Mouse (Mus musculus): Measurements from ENCODE around the gene Zbtb2.
"Not testable (repeated sequence)": the region's sequence is repeated elsewhere in the genome, so short reads cannot be mapped to it uniquely, and the experiment has no call there.

Zbtb2 gene

GRCm38 (mm10) chr10:4387701-4388383, at the start of gene Zbtb2:
Gene Zbtb2 (minus strand): TSS chr10:4388108.
- DNase-seq (ENCODE audit: low spot score) = peak; percentile 37

GRCm38 (mm10) chr10:4435416-4435815, 47.5 kb upstream of the Zbtb2 start:
- no peak for DNase-seq (ENCODE audit: low spot score)

GRCm38 (mm10) chr10:4433871-4434270, 46.0 kb upstream of the Zbtb2 start:
- not testable (repeated sequence) for DNase-seq (ENCODE audit: low spot score)

- DNase-seq (ENCODE audit: low spot score) = no peak
These were observed 45.3 kb upstream of the Zbtb2 start for GRCm38 (mm10) chr10:4432996-4433755.

- DNase-seq (ENCODE audit: low spot score) = peak; percentile 97
These were observed 44.4 kb upstream of the Zbtb2 start, which contains the start of the genes Rmnd1 and Armt1 for GRCm38 (mm10) chr10:4432123-4432931. Gene Rmnd1 (minus strand): TSS chr10:4432388. Gene Armt1 (plus strand): TSS chr10:4432467.

GRCm38 (mm10) chr10:4431746-4432122, 43.8 kb upstream of the Zbtb2 start:
- no peak for DNase-seq (ENCODE audit: low spot score)

- DNase-seq (ENCODE audit: low spot score) = no peak
These were observed 42.9 kb upstream of the Zbtb2 start for GRCm38 (mm10) chr10:4430826-4431225.

- DNase-seq (ENCODE audit: low spot score) = no peak
These were observed 42.5 kb upstream of the Zbtb2 start for GRCm38 (mm10) chr10:4430399-4430798.

GRCm38 (mm10) chr10:4425245-4425644, 37.3 kb upstream of the Zbtb2 start:
- DNase-seq (ENCODE audit: low spot score) = no peak

- DNase-seq (ENCODE audit: low spot score) = no peak
These were observed 19.3 kb upstream of the Zbtb2 start for GRCm38 (mm10) chr10:4407191-4407590.

GRCm38 (mm10) chr10:4405511-4405910, 17.6 kb upstream of the Zbtb2 start:
- no peak for DNase-seq (ENCODE audit: low spot score)

- peak; percentile 26 for DNase-seq (ENCODE audit: low spot score)
These were observed 17.1 kb upstream of the Zbtb2 start for GRCm38 (mm10) chr10:4404895-4405491.

- no peak for DNase-seq (ENCODE audit: low spot score)
These were observed 10.2 kb upstream of the Zbtb2 start for GRCm38 (mm10) chr10:4398058-4398457.

GRCm38 (mm10) chr10:4395321-4395720, 7.4 kb upstream of the Zbtb2 start:
- DNase-seq (ENCODE audit: low spot score) = no peak

- no peak for DNase-seq (ENCODE audit: low spot score)
These were observed 3.9 kb upstream of the Zbtb2 start for GRCm38 (mm10) chr10:4391851-4392250.

- DNase-seq (ENCODE audit: low spot score) = no peak
These were observed 3.2 kb upstream of the Zbtb2 start for GRCm38 (mm10) chr10:4391076-4391475.

GRCm38 (mm10) chr10:4390550-4390949, 2.6 kb upstream of the Zbtb2 start:
- no peak for DNase-seq (ENCODE audit: low spot score)

- no peak for DNase-seq (ENCODE audit: low spot score)
These were observed 1.7 kb upstream of the Zbtb2 start for GRCm38 (mm10) chr10:4389461-4390112.

- DNase-seq (ENCODE audit: low spot score) = no peak
These were observed 1.1 kb upstream of the Zbtb2 start for GRCm38 (mm10) chr10:4389036-4389435.

GRCm38 (mm10) chr10:4388384-4388745, 457 bp upstream of the Zbtb2 start:
- no peak for DNase-seq (ENCODE audit: low spot score)
